Mouse (Mus musculus): ENCODE results near the gene Tecpr1.

DNA sequence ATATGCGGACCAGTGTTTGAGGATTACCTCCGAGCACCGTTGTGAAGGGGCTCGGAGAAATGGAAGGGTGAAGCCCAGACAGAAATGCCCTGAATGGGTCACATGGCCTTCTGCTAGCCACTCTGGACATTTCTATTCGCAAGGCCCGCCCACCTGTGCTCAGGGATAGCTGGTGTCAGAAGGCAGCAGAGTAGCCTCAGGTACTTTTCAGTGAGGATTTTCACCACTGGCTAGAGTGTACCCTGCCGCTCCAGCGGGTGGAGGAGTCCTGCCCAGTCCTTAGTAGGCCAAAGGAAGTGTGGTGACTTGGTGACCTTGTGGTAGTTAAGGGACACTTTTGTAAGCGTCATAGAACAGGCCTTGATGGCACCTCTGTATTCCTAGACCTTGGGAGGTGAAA is 37.9 kb upstream of the Tecpr1 start:
- TF ChIP-seq POLR2A (IDR thresholded peaks at IDR 0.05; ENCODE audit: borderline replicate concordance, extremely low read depth, insufficient read depth, insufficient read length, poor library complexity, severe bottlenecking) = no peak
- no peak for TF ChIP-seq CTCF (IDR thresholded peaks at IDR 0.05; ENCODE audit: borderline replicate concordance, extremely low read depth, insufficient read depth, insufficient read length)

Measured in brain, embryonic 14.5 days (tissue).